Mouse (Mus musculus): Measurements from ENCODE around the gene Atg14. TPM values are rescaled to one million over a fixed set of nuclear protein-coding genes. Genes with fewer than 3 reads are reported as not detected.

Gene Atg14
- total and polyA plus RNA-seq, 2 experiments from 2014 or later: 5.3 to 23.9 TPM

DNA sequence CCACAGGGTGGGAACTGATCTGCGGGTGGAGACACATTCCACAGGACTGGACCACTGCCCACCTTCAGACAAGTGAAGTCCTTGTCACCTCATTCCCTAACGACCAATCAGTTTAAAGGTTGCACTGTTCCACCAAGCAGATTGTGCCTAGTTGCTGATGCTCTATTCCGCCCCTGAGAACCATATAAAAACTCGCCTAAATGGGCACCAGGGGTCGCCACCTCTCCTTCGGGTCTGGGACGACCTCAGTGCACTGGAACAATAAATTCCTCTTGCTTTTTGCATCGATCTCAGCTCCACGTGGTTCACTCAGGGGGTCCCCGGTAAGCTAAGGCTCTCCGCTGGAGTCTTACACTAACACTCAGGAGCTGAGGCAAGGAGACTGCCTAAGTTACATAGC lies 4.3 kb upstream of the Atg14 start:
- WGBS: 73% methylated on average over 11 of the region's 11 CpGs
- Histone ChIP-seq H3K4me2 (ENCODE audit: low read depth, low read length, poor library complexity, severe bottlenecking) (no peak overlapping the region), H3K27me3 (ENCODE audit: insufficient read depth, low read length) (no peaks in the 10 kb centered on the region), H3K9me3 (ENCODE audit: low read length) (no peaks in the 10 kb centered on the region), H3K4me3 (ENCODE audit: low read depth, low read length) (no peak overlapping the region), H3K4me1 (ENCODE audit: insufficient read depth, low read length) (no peaks in the 10 kb centered on the region), H3K9ac (replicated peaks; ENCODE audit: low read length, poor library complexity, severe bottlenecking) (no peak overlapping the region), H3K36me3 (ENCODE audit: insufficient read depth, low read length) (no peaks in the 10 kb centered on the region), H3K27ac (ENCODE audit: low read depth, low read length) (no peak overlapping the region)
- ATAC-seq (ENCODE audit: low FRiP score) (no peak), DNase-seq (ENCODE audit: low spot score) (no peak)
- TF ChIP-seq CTCF (IDR thresholded peaks at IDR 0.05): no peak

DNA sequence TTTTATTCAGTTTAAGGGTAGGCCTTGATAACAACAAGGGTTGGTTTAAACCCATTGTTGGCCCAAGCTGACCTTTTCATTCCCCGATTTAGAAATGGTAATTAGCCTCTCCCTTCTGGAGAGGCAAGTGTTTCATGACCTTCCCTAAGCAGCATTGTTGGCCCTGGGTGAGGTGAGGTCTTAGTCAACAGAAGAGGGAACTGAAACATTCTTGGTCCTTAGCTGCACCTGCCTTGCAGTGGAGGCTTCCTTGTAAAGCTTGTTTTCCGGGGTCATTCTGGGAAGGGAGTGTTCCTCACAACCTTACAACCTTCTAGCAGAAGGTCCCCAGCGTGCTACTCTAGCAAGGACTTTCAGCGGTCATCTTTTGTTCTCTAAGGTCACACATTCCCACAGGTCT lies 2.3 kb upstream of the Atg14 start:
- H3K9ac ChIP-seq (replicated peaks; ENCODE audit: low read length, poor library complexity, severe bottlenecking): no peak overlapping the region
- H3K27ac ChIP-seq (ENCODE audit: low read depth, low read length): no peak overlapping the region
- TF ChIP-seq CTCF (IDR thresholded peaks at IDR 0.05): no peak
- H3K4me2 ChIP-seq (ENCODE audit: low read depth, low read length, poor library complexity, severe bottlenecking): no peak overlapping the region
- WGBS: 78% methylated on average over 4 of the region's 4 CpGs
- H3K36me3 ChIP-seq (ENCODE audit: insufficient read depth, low read length): no peaks in the 10 kb centered on the region
- H3K4me1 ChIP-seq (ENCODE audit: insufficient read depth, low read length): no peaks in the 10 kb centered on the region
- DNase-seq (ENCODE audit: low spot score) (no peak), ATAC-seq (ENCODE audit: low FRiP score) (no peak)
- no peak overlapping the region for H3K4me3 ChIP-seq (ENCODE audit: low read depth, low read length)
- H3K27me3 ChIP-seq (ENCODE audit: insufficient read depth, low read length): no peaks in the 10 kb centered on the region
- H3K9me3 ChIP-seq (ENCODE audit: low read length): no peaks in the 10 kb centered on the region

DNA sequence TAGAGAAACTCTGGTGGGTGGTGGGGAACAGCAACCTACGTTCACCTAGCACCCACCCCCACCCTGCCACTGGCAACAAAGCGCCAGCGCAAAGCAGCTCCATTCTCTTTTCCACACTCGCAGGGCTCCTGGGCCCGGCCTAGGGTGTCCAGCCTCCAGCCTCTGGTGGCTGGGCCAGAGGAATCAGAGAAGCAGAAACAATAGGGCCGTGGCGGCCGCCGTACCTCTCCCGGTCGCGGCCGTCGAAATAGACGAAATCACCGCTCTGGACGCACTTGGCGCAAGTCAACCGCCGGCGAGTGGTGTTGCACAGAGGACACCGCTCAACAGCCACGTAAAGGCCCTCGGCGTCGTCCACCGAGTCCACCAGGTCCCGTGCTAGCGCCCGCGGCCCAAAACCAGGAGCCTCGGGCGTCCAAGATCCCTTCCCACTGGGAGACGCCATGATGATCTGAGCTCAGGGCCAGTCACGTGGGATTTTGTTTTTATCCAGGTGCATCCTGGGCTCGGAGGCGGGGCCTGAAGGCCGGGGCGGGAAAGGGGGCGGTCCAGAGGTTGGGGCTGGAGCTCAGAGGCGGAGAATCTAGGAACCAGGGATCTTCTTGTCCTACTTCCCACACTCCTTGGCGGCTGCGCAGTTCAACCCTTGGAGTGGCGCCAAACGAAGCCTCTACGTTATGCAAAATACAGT lies 2.3 kb downstream of the Atg14 start:
- peak; percentile 98 for DNase-seq (ENCODE audit: low spot score)
- Histone ChIP-seq H3K27me3 (ENCODE audit: insufficient read depth, low read length) (no peaks in the 10 kb centered on the region), H3K4me3 (ENCODE audit: low read depth, low read length) (peak overlapping the region; percentile 84), H3K4me1 (ENCODE audit: insufficient read depth, low read length) (peaks cover 6% of the 10 kb centered on the region), H3K9me3 (ENCODE audit: low read length) (no peaks in the 10 kb centered on the region), H3K36me3 (ENCODE audit: insufficient read depth, low read length) (no peaks in the 10 kb centered on the region; the same call in 1 of the 2 replicates), H3K27ac (ENCODE audit: low read depth, low read length) (peak overlapping the region; percentile 64; the same call in 1 of the 2 replicates), H3K4me2 (ENCODE audit: low read depth, low read length, poor library complexity, severe bottlenecking) (peak overlapping the region; percentile 73), H3K9ac (replicated peaks; ENCODE audit: low read length, poor library complexity, severe bottlenecking) (peak overlapping the region; percentile 69)
- peak; percentile 99 for ATAC-seq (ENCODE audit: low FRiP score)
- WGBS: under 1% methylated on average over 46 of the region's 46 CpGs
- no peak for TF ChIP-seq CTCF (IDR thresholded peaks at IDR 0.05)

DNA sequence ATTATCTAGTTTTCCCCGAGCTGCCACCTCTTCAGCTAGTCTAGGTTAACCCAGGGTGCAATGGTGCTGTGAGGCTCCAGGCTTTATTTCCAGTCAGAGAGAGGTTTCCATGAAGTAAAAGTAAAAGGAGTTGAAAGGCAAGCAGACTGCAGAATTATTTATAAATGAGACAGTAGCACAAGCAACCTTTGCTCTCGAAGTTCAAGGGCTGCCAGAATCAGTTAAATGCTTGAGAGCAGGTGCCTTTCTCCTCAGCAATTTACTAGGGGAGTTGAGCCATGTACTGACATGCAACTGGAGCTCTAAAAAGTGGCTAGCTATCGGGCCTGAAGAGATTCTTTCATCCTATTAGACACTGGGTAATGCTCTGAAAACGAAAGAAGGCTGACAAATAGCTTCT lies 7.3 kb downstream of the Atg14 start:
- no peak for ATAC-seq (ENCODE audit: low FRiP score)
- no peaks in the 10 kb centered on the region for H3K9me3 ChIP-seq (ENCODE audit: low read length)

DNA sequence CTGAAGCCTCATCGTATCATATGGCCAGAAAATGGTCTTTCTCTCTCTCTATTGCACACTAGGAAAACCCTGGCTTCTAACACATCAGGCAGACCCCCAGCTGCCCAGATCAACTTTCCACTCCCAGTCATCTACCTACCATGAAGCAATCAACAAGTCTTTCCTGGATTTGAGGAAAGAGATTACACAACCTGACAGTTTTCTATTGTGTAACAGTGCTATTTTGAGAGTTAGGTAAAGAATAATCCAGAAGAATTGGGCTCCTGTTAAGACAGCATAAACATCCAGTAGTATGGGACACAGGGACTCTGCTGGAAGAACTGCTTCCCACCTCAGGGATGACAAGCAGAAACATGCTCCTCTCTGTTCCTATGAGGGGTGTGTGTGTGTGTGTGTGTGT lies 7.9 kb downstream of the Atg14 start:
- no peak for DNase-seq (ENCODE audit: low spot score)
- H3K4me3 ChIP-seq (ENCODE audit: low read depth, low read length): no peak overlapping the region
- peaks cover 13% of the 10 kb centered on the region; the same call in 1 of the 2 replicates for H3K36me3 ChIP-seq (ENCODE audit: insufficient read depth, low read length)
- no peak overlapping the region for H3K4me2 ChIP-seq (ENCODE audit: low read depth, low read length, poor library complexity, severe bottlenecking)
- no peak overlapping the region for H3K9ac ChIP-seq (replicated peaks; ENCODE audit: low read length, poor library complexity, severe bottlenecking)
- H3K4me1 ChIP-seq (ENCODE audit: insufficient read depth, low read length): peaks cover 6% of the 10 kb centered on the region
- no peaks in the 10 kb centered on the region for H3K27me3 ChIP-seq (ENCODE audit: insufficient read depth, low read length)
- H3K9me3 ChIP-seq (ENCODE audit: low read length): no peaks in the 10 kb centered on the region
- no peak for ATAC-seq (ENCODE audit: low FRiP score)
- no peak for TF ChIP-seq CTCF (IDR thresholded peaks at IDR 0.05)
- no peak overlapping the region for H3K27ac ChIP-seq (ENCODE audit: low read depth, low read length)
- 89% methylated on average over 1 of the region's 1 CpGs for WGBS

More for the DNA sequence above, 7.3 kb downstream of the Atg14 start:
- DNase-seq (ENCODE audit: low spot score): no peak
- Histone ChIP-seq H3K4me3 (ENCODE audit: low read depth, low read length) (no peak overlapping the region), H3K36me3 (ENCODE audit: insufficient read depth, low read length) (peaks cover 8% of the 10 kb centered on the region; the same call in 1 of the 2 replicates), H3K4me1 (ENCODE audit: insufficient read depth, low read length) (peaks cover 6% of the 10 kb centered on the region), H3K4me2 (ENCODE audit: low read depth, low read length, poor library complexity, severe bottlenecking) (no peak overlapping the region), H3K9ac (replicated peaks; ENCODE audit: low read length, poor library complexity, severe bottlenecking) (no peak overlapping the region), H3K27me3 (ENCODE audit: insufficient read depth, low read length) (no peaks in the 10 kb centered on the region), H3K27ac (ENCODE audit: low read depth, low read length) (no peak overlapping the region)
- WGBS: 87% methylated on average over 4 of the region's 4 CpGs
- TF ChIP-seq CTCF (IDR thresholded peaks at IDR 0.05): no peak

DNA sequence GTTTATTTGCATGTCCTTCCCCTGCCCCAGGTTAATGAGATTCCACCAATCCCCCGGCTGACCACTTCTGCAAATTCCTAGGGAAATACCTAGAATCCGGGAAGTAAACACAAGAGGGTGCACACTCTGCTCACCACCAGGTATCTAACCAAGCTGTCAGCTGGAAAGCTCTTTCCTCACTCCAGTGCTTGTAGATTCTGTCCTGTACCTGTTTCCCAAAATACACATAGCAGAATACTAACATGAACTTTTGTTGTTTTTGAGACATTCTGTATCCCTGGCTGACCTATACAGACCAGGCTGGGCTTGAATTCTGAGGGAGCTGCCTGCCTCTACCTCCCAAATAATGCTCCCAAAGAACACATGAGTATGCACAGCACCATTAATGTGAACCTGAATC lies 9.7 kb downstream of the Atg14 start:
- no peak overlapping the region for H3K4me3 ChIP-seq (ENCODE audit: low read depth, low read length)
- no peak for DNase-seq (ENCODE audit: low spot score)
- H3K27me3 ChIP-seq (ENCODE audit: insufficient read depth, low read length): no peaks in the 10 kb centered on the region
- H3K9me3 ChIP-seq (ENCODE audit: low read length): no peaks in the 10 kb centered on the region
- no peak overlapping the region for H3K4me2 ChIP-seq (ENCODE audit: low read depth, low read length, poor library complexity, severe bottlenecking)
- H3K4me1 ChIP-seq (ENCODE audit: insufficient read depth, low read length): no peaks in the 10 kb centered on the region
- H3K36me3 ChIP-seq (ENCODE audit: insufficient read depth, low read length): peaks cover 16% of the 10 kb centered on the region
- no peak overlapping the region for H3K9ac ChIP-seq (replicated peaks; ENCODE audit: low read length, poor library complexity, severe bottlenecking)
- ATAC-seq (ENCODE audit: low FRiP score): no peak
- WGBS: 91% methylated on average over 2 of the region's 2 CpGs
- no peak for TF ChIP-seq CTCF (IDR thresholded peaks at IDR 0.05)
- H3K27ac ChIP-seq (ENCODE audit: low read depth, low read length): no peak overlapping the region
